Mouse (Mus musculus) liver, embryonic 11.5 days (tissue): Measurements from ENCODE around the gene Gm10563. TPM values are rescaled to one million over a fixed set of nuclear protein-coding genes. Genes with fewer than 3 reads are reported as not detected.

Source experiments
- ATAC-seq: fragments of 200-750 bp; cut with Nextera tagmentation; replicated peaks from 2 replicates; pipeline ENCODE4 v1.8.0; 2017; ENCODE audit warnings: moderate number of reproducible peaks, mild to moderate bottlenecking, moderate TSS enrichment, moderate library complexity; ENCODE audit not compliant: low FRiP score
- DNase-seq: peaks from one replicate; pipeline ENCODE4 v3.0.0-alpha.2; 2017; ENCODE audit warnings: low spot score
- H3K27ac ChIP-seq: fragments of 300-500 bp; sonication (generic); 2 replicates; pipeline ENCODE4 v1.5.1; 2014; ENCODE audit warnings: mild to moderate bottlenecking, low read depth, low read length, control low read depth
- H3K27me3 ChIP-seq: fragments of 300-500 bp; sonication (generic); replicated peaks from 2 replicates; pipeline ENCODE4 v1.6.1; 2014; ENCODE audit warnings: low read length, mixed read lengths; ENCODE audit not compliant: control insufficient read depth, insufficient read depth
- H3K36me3 ChIP-seq: fragments of 300-500 bp; sonication (generic); 2 replicates; pipeline ENCODE4 v1.6.1; 2014; ENCODE audit warnings: mild to moderate bottlenecking, low read length, moderate library complexity, mixed read lengths; ENCODE audit not compliant: control insufficient read depth, insufficient read depth
- H3K4me1 ChIP-seq: fragments of 300-500 bp; sonication (generic); replicated peaks from 2 replicates; pipeline ENCODE4 v1.6.1; 2014; ENCODE audit warnings: low read length, mixed read lengths; ENCODE audit not compliant: control insufficient read depth, insufficient read depth
- H3K4me2 ChIP-seq: fragments of 300-500 bp; sonication (generic); 2 replicates; pipeline ENCODE4 v1.6.1; 2014; ENCODE audit warnings: mild to moderate bottlenecking, control low read depth, moderate library complexity
- H3K4me3 ChIP-seq: fragments of 300-500 bp; sonication (generic); 2 replicates; pipeline ENCODE4 v1.5.1; 2014; ENCODE audit warnings: low read depth, low read length, control low read depth
- H3K9ac ChIP-seq: fragments of 300-500 bp; sonication (generic); 2 replicates; pipeline ENCODE4 v1.6.1; 2014; ENCODE audit warnings: low read depth, low read length, control low read depth
- H3K9me3 ChIP-seq: fragments of 300-500 bp; sonication (generic); 2 replicates; pipeline ENCODE4 v1.6.1; 2016; ENCODE audit warnings: low read length, inconsistent platforms, mixed read lengths; ENCODE audit not compliant: control insufficient read depth
- WGBS: fragments of 180-500 bp; shearing (Covaris S2); extraction: QIAGEN DNeasy Blood & Tissue Kit; methylation state at CpG from one replicate; pipeline ENCODE4 v1.1.7; 2014; 5-methylcytosine and 5-hydroxymethylcytosine counted together
- polyA plus RNA-seq: library from polyadenylated mRNA; unstranded; fragments of >200 nt; fragmentation: Nextera tagmentation; extraction: Ambion mirVana; gene quantifications from 2 replicates; pipeline ENCODE4 v1.2.1, GENCODE M21; 2014

Gene Gm10563
- polyA plus RNA-seq, 1 experiment from 2014 or later = not detected

DNA sequence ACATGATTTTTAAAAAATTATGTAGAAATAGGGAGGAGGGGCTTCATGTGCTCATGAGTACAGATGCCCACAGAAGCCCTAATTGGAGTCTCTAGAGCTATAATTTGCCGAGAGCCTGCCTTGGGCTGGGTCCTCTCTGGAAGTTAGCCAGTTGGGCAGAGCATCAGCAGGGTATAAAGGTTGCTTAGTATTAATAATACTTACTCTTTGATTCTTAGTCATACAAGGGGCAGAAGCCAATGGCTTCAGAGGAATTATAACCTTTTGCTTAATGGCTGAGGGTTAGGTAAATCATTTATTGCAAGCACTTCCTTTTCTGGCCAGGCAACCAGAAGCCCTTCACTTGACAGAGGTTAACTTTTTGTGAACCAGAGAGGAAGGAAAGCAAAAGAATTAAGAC, 1.7 kb downstream of the Gm10563 start:
- DNase-seq (no peak), ATAC-seq (no peak)
- Histone ChIP-seq H3K36me3 (peaks cover 55% of the 10 kb centered on the region), H3K27me3 (no peaks in the 10 kb centered on the region), H3K9ac (no peak overlapping the region), H3K4me2 (no peak overlapping the region), H3K27ac (no peak overlapping the region), H3K9me3 (no peaks in the 10 kb centered on the region), H3K4me1 (no peaks in the 10 kb centered on the region), H3K4me3 (no peak overlapping the region)
- WGBS = 88% methylated on average over 1 of the region's 1 CpGs

DNA sequence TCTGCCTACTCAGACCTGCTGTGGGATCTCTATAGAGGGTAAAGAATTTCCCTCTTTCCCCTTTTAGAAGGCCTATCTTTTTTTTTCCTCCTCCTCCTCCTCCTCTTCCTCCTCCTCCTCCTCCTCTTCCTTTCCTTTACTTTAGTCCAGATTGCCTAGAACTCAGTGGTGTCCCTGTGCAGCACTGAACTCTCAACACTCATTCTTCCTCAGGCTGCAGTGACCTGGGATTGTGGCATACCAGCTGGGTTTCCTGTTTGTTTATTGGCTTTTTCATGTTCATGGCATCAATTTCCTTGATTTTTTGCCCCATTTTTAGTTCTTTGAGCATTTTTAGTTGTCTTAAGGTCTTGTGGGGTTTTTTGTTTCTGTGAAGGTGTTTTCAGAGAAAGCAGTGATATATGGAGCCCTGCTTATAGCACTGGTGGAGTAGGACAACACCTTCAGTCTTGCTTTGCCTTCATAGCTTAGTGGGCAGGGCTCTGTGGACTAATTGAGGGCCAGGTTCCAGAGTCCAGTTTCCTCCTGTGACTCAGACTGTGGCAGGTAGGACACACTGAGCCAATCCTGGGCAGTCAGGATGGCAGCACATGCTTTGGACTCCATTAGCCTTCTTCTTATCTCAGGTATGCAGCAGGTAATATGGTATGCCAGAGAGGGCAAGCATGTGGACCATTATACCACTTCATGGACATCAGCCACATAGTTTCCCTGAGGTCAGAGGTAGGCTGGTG, 9.3 kb downstream of the Gm10563 start:
- H3K4me1 ChIP-seq = no peaks in the 10 kb centered on the region
- H3K9me3 ChIP-seq = no peaks in the 10 kb centered on the region
- no peaks in the 10 kb centered on the region for H3K27me3 ChIP-seq
- no peak overlapping the region for H3K4me3 ChIP-seq
- DNase-seq = no peak
- no peak overlapping the region for H3K9ac ChIP-seq
- H3K36me3 ChIP-seq = peaks cover 68% of the 10 kb centered on the region
- no peak for ATAC-seq
- no peak overlapping the region for H3K27ac ChIP-seq
- no peak overlapping the region for H3K4me2 ChIP-seq

DNA sequence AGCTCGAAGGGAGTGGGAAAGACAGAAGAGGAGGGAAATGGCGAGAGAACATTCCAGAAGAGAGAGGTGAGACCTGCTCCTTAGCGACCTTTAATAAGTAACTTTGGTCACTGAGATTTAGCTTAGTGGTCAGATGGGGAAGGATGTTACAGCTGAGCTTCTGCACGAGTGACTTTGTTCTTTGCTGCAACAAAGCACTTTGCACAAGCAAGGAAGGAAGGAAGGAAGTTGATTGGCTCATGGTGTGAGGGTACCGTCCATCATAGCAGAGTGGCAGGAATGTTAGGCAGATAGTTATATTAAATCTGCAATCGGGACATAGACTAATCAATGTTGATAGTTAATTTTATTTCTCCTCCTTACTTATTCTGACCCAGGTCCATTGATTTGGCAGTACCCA, 14.9 kb downstream of the Gm10563 start:
- no peak for ATAC-seq
- DNase-seq = no peak
- 88% methylated on average over 6 of the region's 6 CpGs for WGBS

DNA sequence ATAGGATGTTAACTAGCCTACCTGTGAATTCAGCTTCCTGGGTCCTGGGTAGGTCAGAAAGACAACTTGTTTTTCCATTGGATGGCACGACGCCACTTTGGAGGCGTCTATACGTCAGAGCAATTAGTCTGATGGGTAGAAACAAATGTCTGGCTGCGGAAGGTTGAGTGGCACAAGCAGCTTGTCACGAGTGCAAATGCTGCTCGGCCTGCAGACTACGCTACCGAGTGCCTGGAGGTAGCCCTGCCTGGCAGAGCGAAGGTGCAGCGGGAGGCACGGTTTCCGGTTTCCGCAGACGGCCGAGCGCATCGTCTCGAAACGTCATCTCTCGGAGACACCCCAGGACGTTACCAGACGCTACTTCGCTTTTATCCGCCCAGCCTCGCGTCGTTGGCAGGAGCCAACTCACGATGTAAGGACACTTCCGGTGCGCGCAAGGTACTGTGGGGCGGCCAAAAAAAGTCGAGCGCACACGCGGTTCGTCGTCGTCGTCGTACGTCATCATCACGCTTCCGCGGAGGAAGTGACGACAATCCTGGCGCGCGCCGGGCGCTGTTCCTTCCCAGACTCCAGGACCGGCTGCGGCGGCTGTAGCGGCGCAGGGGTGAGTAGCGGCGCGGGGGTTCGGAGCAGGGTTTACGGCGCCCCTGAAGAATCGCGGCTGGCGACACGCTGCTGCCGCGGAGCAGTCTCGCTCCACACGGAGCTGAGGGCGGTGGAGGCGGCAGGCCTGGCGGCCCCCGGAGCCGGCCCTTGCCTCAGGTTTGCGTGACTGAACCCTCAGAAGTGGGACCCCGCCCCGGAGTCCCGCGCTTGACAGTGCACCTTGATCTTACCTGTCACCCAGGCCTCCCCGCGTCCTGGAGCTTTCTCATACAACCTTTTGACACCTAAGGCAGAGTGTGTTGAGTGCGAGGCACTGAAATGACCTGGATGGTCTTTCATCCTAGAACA, 20.6 kb downstream of the Gm10563 start, which contains the start of gene Cdk11b:
Gene Cdk11b, plus strand, starts transcription at position 517 of the 954 bp plus-strand sequence.
- DNase-seq = peak; percentile 91
- H3K4me2 ChIP-seq = peak within 1 kb of the TSS; percentile 93
- ATAC-seq = peak; percentile 100
- H3K9me3 ChIP-seq = no peaks in the 10 kb centered on the region
- peaks cover 15% of the 10 kb centered on the region for H3K36me3 ChIP-seq
- WGBS = under 1% methylated on average over 84 of the region's 84 CpGs
- peak within 1 kb of the TSS; percentile 100 for H3K4me3 ChIP-seq
- H3K27ac ChIP-seq = peak within 1 kb of the TSS; percentile 90
- peak within 1 kb of the TSS; percentile 88 for H3K9ac ChIP-seq
- peaks cover 5% of the 10 kb centered on the region; the same call in 1 of the 2 replicates for H3K4me1 ChIP-seq
- no peaks in the 10 kb centered on the region for H3K27me3 ChIP-seq

More for the DNA sequence above, 14.9 kb downstream of the Gm10563 start:
- Histone ChIP-seq H3K27me3 (no peaks in the 10 kb centered on the region), H3K4me2 (no peak overlapping the region), H3K9ac (no peak overlapping the region), H3K4me1 (no peaks in the 10 kb centered on the region), H3K36me3 (peaks cover 48% of the 10 kb centered on the region), H3K27ac (no peak overlapping the region), H3K4me3 (no peak overlapping the region), H3K9me3 (no peaks in the 10 kb centered on the region)

DNA sequence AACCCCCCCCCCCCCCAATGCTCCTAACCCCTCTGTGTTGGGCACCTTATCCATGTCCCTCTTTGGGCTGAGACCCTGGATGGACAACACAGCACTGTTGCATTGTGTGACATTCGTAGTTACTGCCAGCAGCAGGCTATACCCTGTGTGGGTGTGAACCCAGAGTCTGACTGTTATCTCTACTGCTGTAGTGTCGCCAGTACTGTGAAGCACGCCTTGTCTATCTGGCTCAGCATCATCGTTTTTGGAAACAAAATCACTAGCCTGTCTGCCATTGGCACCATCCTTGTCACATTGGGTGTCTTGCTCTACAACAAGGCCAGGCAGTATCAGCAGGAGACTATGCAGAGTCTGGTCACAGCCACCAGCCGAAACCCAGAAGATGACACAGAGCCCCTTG, 26.9 kb downstream of the Gm10563 start:
- H3K9ac ChIP-seq = no peak overlapping the region
- peaks cover 1% of the 10 kb centered on the region; the same call in 1 of the 2 replicates for H3K4me1 ChIP-seq
- no peak overlapping the region for H3K27ac ChIP-seq
- no peak overlapping the region for H3K4me3 ChIP-seq
- peaks cover 36% of the 10 kb centered on the region for H3K36me3 ChIP-seq
- 71% methylated on average over 5 of the region's 5 CpGs for WGBS
- H3K27me3 ChIP-seq = no peaks in the 10 kb centered on the region
- no peaks in the 10 kb centered on the region for H3K9me3 ChIP-seq
- no peak for DNase-seq
- peak; percentile 58; the same call in 1 of the 2 replicates for ATAC-seq
- H3K4me2 ChIP-seq = no peak overlapping the region

DNA sequence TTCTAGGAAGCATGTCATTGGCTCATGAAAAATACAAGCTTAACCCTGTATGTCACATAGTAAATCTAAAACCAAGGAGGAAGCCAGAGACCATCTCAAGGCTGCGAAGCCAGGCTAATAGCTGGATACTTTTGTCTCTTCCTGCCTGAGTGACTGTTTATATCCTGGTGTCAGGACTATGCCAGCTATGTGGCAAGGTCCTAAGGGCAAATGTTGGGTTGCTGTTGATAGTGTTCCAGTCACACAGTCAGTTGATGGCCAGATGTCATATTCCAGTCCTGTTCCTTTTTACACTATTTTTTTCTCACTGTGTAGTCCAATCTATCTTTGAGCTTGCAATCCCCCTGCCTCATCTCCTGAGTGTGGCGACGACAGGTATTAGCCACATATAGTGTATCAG, 31.9 kb downstream of the Gm10563 start:
- peaks cover 40% of the 10 kb centered on the region for H3K36me3 ChIP-seq
- H3K9ac ChIP-seq = no peak overlapping the region
- no peaks in the 10 kb centered on the region for H3K27me3 ChIP-seq
- 95% methylated on average over 3 of the region's 3 CpGs for WGBS
- no peaks in the 10 kb centered on the region for H3K4me1 ChIP-seq
- H3K4me2 ChIP-seq = no peak overlapping the region
- no peak for DNase-seq
- no peak overlapping the region for H3K27ac ChIP-seq
- ATAC-seq = no peak
- no peaks in the 10 kb centered on the region for H3K9me3 ChIP-seq
- no peak overlapping the region for H3K4me3 ChIP-seq

DNA sequence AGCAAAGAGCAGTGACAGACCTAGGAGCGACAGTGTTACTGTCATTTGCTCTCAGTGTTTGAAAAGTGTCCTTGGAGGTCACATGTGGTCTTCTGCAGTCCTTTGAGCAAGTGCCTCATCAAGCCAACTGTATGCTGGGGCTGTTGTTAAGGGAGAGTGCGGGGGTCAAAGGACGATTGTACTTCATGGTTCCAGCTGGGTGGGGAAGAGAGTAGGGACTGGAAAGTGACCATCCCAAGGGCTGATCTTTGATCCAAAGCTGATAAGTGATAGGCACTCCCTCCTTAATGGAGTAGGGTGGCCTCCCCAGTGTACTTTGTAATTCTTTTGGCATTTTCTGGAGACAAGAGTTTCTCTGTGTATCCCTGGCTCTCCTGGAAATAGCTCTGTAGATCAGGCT, 33.3 kb downstream of the Gm10563 start:
- 88% methylated on average over 3 of the region's 3 CpGs for WGBS
- DNase-seq = no peak
- Histone ChIP-seq H3K9ac (no peak overlapping the region), H3K36me3 (peaks cover 33% of the 10 kb centered on the region), H3K4me1 (no peaks in the 10 kb centered on the region), H3K27me3 (no peaks in the 10 kb centered on the region), H3K9me3 (no peaks in the 10 kb centered on the region), H3K4me2 (no peak overlapping the region), H3K27ac (no peak overlapping the region), H3K4me3 (no peak overlapping the region)
- no peak for ATAC-seq

DNA sequence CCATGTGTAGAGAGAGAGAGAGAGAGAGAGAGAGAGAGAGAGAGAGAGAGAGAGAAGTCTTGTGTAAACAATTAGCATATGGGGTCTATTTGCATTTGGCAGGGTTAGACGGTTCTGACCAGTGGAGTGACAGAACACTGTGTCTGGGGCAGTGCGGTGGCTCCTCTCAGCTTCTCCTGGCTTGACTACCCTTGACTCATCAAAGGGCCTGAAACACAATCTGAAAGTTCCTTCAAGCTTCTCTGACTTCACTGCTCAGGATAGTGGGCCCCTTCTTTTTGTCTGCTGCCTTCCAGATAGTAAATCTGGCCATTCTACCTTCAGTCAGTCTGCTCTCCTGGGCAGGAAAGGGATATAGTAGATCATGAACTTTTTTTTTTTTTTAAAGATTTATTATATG, 38.4 kb downstream of the Gm10563 start:
- H3K36me3 ChIP-seq = peaks cover 15% of the 10 kb centered on the region
- H3K27ac ChIP-seq = no peak overlapping the region
- no peaks in the 10 kb centered on the region for H3K9me3 ChIP-seq
- H3K4me1 ChIP-seq = peaks cover 9% of the 10 kb centered on the region; the same call in 1 of the 2 replicates
- 79% methylated on average over 2 of the region's 2 CpGs for WGBS
- no peak overlapping the region for H3K9ac ChIP-seq
- ATAC-seq (no peak), DNase-seq (no peak)
- no peak overlapping the region for H3K4me2 ChIP-seq
- H3K27me3 ChIP-seq = no peaks in the 10 kb centered on the region
- no peak overlapping the region for H3K4me3 ChIP-seq
